Mouse (Mus musculus) neural tube, embryonic 13.5 days (tissue): Measurements from ENCODE around the gene Hfe2. TPM values are rescaled to one million over a fixed set of nuclear protein-coding genes. Genes with fewer than 3 reads are reported as not detected.

Source experiments
- ATAC-seq: fragments of 200-750 bp; cut with Nextera tagmentation; 2 replicates; pipeline ENCODE4 v1.8.0; 2017; ENCODE audit warnings: low read depth, mild to moderate bottlenecking, moderate TSS enrichment, moderate library complexity
- H3K27ac ChIP-seq: fragments of 300-500 bp; sonication (generic); replicated peaks from 2 replicates; pipeline ENCODE4 v1.5.1; 2015; ENCODE audit warnings: moderate library complexity, mild to moderate bottlenecking, inconsistent platforms
- H3K27me3 ChIP-seq: fragments of 300-500 bp; sonication (generic); 2 replicates; pipeline ENCODE4 v1.6.1; 2015; ENCODE audit warnings: mild to moderate bottlenecking, inconsistent platforms
- H3K36me3 ChIP-seq: fragments of 300-500 bp; sonication (generic); 2 replicates; pipeline ENCODE4 v1.6.1; 2015; ENCODE audit warnings: mild to moderate bottlenecking, inconsistent platforms
- H3K4me1 ChIP-seq: fragments of 300-500 bp; sonication (generic); replicated peaks from 2 replicates; pipeline ENCODE4 v1.6.1; 2015; ENCODE audit warnings: inconsistent platforms
- H3K4me2 ChIP-seq: fragments of 300-500 bp; sonication (generic); 2 replicates; pipeline ENCODE4 v1.6.1; 2015; ENCODE audit warnings: inconsistent platforms, mild to moderate bottlenecking, moderate library complexity
- H3K4me3 ChIP-seq: fragments of 300-500 bp; sonication (generic); 2 replicates; pipeline ENCODE4 v1.5.1; 2015; ENCODE audit warnings: mild to moderate bottlenecking, inconsistent platforms
- H3K9ac ChIP-seq: fragments of 300-500 bp; sonication (generic); 2 replicates; pipeline ENCODE4 v1.6.1; 2015; ENCODE audit warnings: moderate library complexity, mild to moderate bottlenecking, inconsistent platforms
- H3K9me3 ChIP-seq: fragments of 300-500 bp; sonication (generic); 2 replicates; pipeline ENCODE4 v1.6.1; 2016; ENCODE audit warnings: inconsistent platforms
- WGBS: fragments of 180-500 bp; shearing (Covaris S2); methylation state at CpG from one replicate; pipeline ENCODE4 v1.1.7; 2015; 5-methylcytosine and 5-hydroxymethylcytosine counted together
- polyA plus RNA-seq: library from polyadenylated mRNA; unstranded; fragments of >200 nt; fragmentation: Nextera tagmentation; extraction: Ambion mirVana; gene quantifications from 2 replicates; pipeline ENCODE4 v1.2.1, GENCODE M21; 2015

Gene Hfe2
- polyA plus RNA-seq, 1 experiment from 2014 or later: 1.0 TPM

- H3K9me3 ChIP-seq: no peaks in the 10 kb centered on the region
- H3K36me3 ChIP-seq: no peaks in the 10 kb centered on the region
- H3K27me3 ChIP-seq: no peaks in the 10 kb centered on the region
- H3K27ac ChIP-seq: peak overlapping the region; percentile 88; the same call in 1 of the 2 replicates
- no peak for ATAC-seq
- no peak overlapping the region for H3K9ac ChIP-seq
- 70% methylated on average over 8 of the region's 8 CpGs for WGBS
- no peak overlapping the region for H3K4me2 ChIP-seq
- no peak overlapping the region for H3K4me3 ChIP-seq
- peaks cover 27% of the 10 kb centered on the region for H3K4me1 ChIP-seq
These were observed 50.5 kb downstream of the Hfe2 start for GRCm38 (mm10) chr3:96575272-96575984.

GRCm38 (mm10) chr3:96576005-96576658 lies 51.2 kb downstream of the Hfe2 start:
- Histone ChIP-seq H3K9me3 (no peaks in the 10 kb centered on the region), H3K4me1 (peaks cover 34% of the 10 kb centered on the region), H3K36me3 (no peaks in the 10 kb centered on the region), H3K4me3 (peak overlapping the region; percentile 18), H3K9ac (peak overlapping the region; percentile 43; the same call in 1 of the 2 replicates), H3K4me2 (peak overlapping the region; percentile 52), H3K27ac (peak overlapping the region; percentile 88), H3K27me3 (no peaks in the 10 kb centered on the region; the same call in 1 of the 2 replicates)
- no peak for ATAC-seq
- 45% methylated on average over 14 of the region's 14 CpGs for WGBS

- 13% methylated on average over 17 of the region's 17 CpGs for WGBS
- H3K9me3 ChIP-seq: no peaks in the 10 kb centered on the region
- peak within 1 kb of the TSS; percentile 43; the same call in 1 of the 2 replicates for H3K9ac ChIP-seq
- peaks cover 5% of the 10 kb centered on the region; the same call in 1 of the 2 replicates for H3K27me3 ChIP-seq
- peak within 1 kb of the TSS; percentile 52 for H3K4me2 ChIP-seq
- H3K27ac ChIP-seq: peak within 1 kb of the TSS; percentile 88
- H3K36me3 ChIP-seq: no peaks in the 10 kb centered on the region
- peaks cover 35% of the 10 kb centered on the region for H3K4me1 ChIP-seq
- ATAC-seq: peak; percentile 79
- peak within 1 kb of the TSS; percentile 18 for H3K4me3 ChIP-seq
These were observed 51.9 kb downstream of the Hfe2 start, which contains the start of gene Gm16253 for GRCm38 (mm10) chr3:96576690-96577541. Gene Gm16253, plus strand, starts transcription at chr3:96576984.

- H3K4me2 ChIP-seq: peak overlapping the region; percentile 52; the same call in 1 of the 2 replicates
- H3K27ac ChIP-seq: peak overlapping the region; percentile 88
- H3K27me3 ChIP-seq: peaks cover 8% of the 10 kb centered on the region; the same call in 1 of the 2 replicates
- no peak for ATAC-seq
- no peaks in the 10 kb centered on the region for H3K9me3 ChIP-seq
- peaks cover 35% of the 10 kb centered on the region for H3K4me1 ChIP-seq
- H3K4me3 ChIP-seq: no peak overlapping the region
- H3K9ac ChIP-seq: 0 out of 2 replicates have a peak overlapping the region, but pooled peaks have one; percentile 43
- no peaks in the 10 kb centered on the region for H3K36me3 ChIP-seq
- WGBS: 39% methylated on average over 4 of the region's 4 CpGs
These were observed 52.6 kb downstream of the Hfe2 start for GRCm38 (mm10) chr3:96577566-96577965.

Other genes with a start within 250 kb of the Hfe2 start
- gene Fcgr1, start 231.2 kb upstream of the Hfe2 start, polyA plus RNA-seq: 1.9 and 2.1 TPM in 2 replicates
- gene BC107364, start 72.9 kb upstream of the Hfe2 start, polyA plus RNA-seq: not detected in 2 replicates
- 74.7 and 78.0 TPM in 2 replicates for gene Txnip, start 32.8 kb downstream of the Hfe2 start, polyA plus RNA-seq
- gene Gm16253, start 51.8 kb downstream of the Hfe2 start, polyA plus RNA-seq: 1.2 and 1.8 TPM in 2 replicates
- gene Polr3gl, start 69.0 kb downstream of the Hfe2 start, polyA plus RNA-seq: 41.0 and 42.8 TPM in 2 replicates
- 11.0 and 12.6 TPM in 2 replicates for gene Ankrd34a, start 71.5 kb downstream of the Hfe2 start, polyA plus RNA-seq
- 6.0 and 7.6 TPM in 2 replicates for gene Lix1l, start 76.0 kb downstream of the Hfe2 start, polyA plus RNA-seq
- gene Rbm8a, start 104.8 kb downstream of the Hfe2 start, polyA plus RNA-seq: 113 and 118 TPM in 2 replicates
- gene Pex11b, start 110.2 kb downstream of the Hfe2 start, polyA plus RNA-seq: 49.4 and 51.3 TPM in 2 replicates
- gene Gm42957, start 110.3 kb downstream of the Hfe2 start, polyA plus RNA-seq: 0.10 and 0.25 TPM in 2 replicates
- gene Itga10, start 120.4 kb downstream of the Hfe2 start, polyA plus RNA-seq: 0.92 and 1.1 TPM in 2 replicates
- 0.46 and 0.72 TPM in 2 replicates for gene Ankrd35, start 145.0 kb downstream of the Hfe2 start, polyA plus RNA-seq
- gene Pias3, start 171.2 kb downstream of the Hfe2 start, polyA plus RNA-seq: 31.2 and 34.6 TPM in 2 replicates
- gene Nudt17, start 183.4 kb downstream of the Hfe2 start, polyA plus RNA-seq: 16.2 and 17.2 TPM in 2 replicates
- 31.7 and 38.0 TPM in 2 replicates for gene Polr3c, start 202.5 kb downstream of the Hfe2 start, polyA plus RNA-seq
- 76.6 and 79.9 TPM in 2 replicates for gene Rnf115, start 202.5 kb downstream of the Hfe2 start, polyA plus RNA-seq